Mouse (Mus musculus): ENCODE results near the gene Stox1.
"Not testable (repeated sequence)": the region's sequence is repeated elsewhere in the genome, so short reads cannot be mapped to it uniquely, and the experiment has no call there.

The Stox1 gene

GRCm38 (mm10) chr10:62725771-62726687 lies at the start of gene Stox1:
Stox1 (minus strand) TSS chr10:62726128.
- CTCF ChIA-PET, result no interaction called here

- CTCF ChIA-PET, result no interaction called here
Measured at GRCm38 (mm10) chr10:62750781-62751180, 24.9 kb upstream of the Stox1 start.

- CTCF ChIA-PET, result interaction anchor here (0.6 kb wide), 2 partner anchors 30 to 349 kb away, joined by 3 to 4 read pairs; no protein-coding TSS in a partner anchor
Measured at GRCm38 (mm10) chr10:62739961-62740737, 14.2 kb upstream of the Stox1 start.

- CTCF ChIA-PET, result no interaction called here
Measured at GRCm38 (mm10) chr10:62736965-62737688, 11.2 kb upstream of the Stox1 start.

- CTCF ChIA-PET, result no interaction called here
Measured at GRCm38 (mm10) chr10:62730826-62731225, 4.9 kb upstream of the Stox1 start.

GRCm38 (mm10) chr10:62724936-62725335 lies 992 bp downstream of the Stox1 start:
- CTCF ChIA-PET, result interaction anchor here (0.6 to 0.7 kb wide), 2 partner anchors 18 to 83 kb away, joined by 6 to 11 read pairs; no protein-coding TSS in a partner anchor

- CTCF ChIA-PET, result no interaction called here
Measured at GRCm38 (mm10) chr10:62722701-62723100, 3.2 kb downstream of the Stox1 start.

- CTCF ChIA-PET, result not testable (repeated sequence)
Measured at GRCm38 (mm10) chr10:62720574-62720973, 5.4 kb downstream of the Stox1 start.

- CTCF ChIA-PET, result interaction anchor here (0.5 kb wide), 1 partner anchor 40 kb away, joined by 11 read pairs; no protein-coding TSS in a partner anchor
Measured at GRCm38 (mm10) chr10:62713457-62713856, 12.5 kb downstream of the Stox1 start.

- CTCF ChIA-PET, result interaction anchor here (0.6 kb wide), 1 partner anchor 531 kb away, joined by 3 read pairs; no protein-coding TSS in a partner anchor
Measured at GRCm38 (mm10) chr10:62703579-62703978, 22.3 kb downstream of the Stox1 start.

- CTCF ChIA-PET, result no interaction called here
Measured at GRCm38 (mm10) chr10:62702436-62702835, 23.5 kb downstream of the Stox1 start.

- CTCF ChIA-PET, result no interaction called here
Measured at GRCm38 (mm10) chr10:62692771-62693170, 33.2 kb downstream of the Stox1 start.

GRCm38 (mm10) chr10:62692244-62692643 lies 33.7 kb downstream of the Stox1 start:
- CTCF ChIA-PET, result no interaction called here

GRCm38 (mm10) chr10:62687032-62687674 lies 38.8 kb downstream of the Stox1 start:
- CTCF ChIA-PET, result interaction anchor here (0.5 to 0.6 kb wide), 2 partner anchors 119 to 230 kb away, joined by 3 to 4 read pairs; no protein-coding TSS in a partner anchor

- CTCF ChIA-PET, result no interaction called here
Measured at GRCm38 (mm10) chr10:62683043-62683442, 42.9 kb downstream of the Stox1 start.

GRCm38 (mm10) chr10:62679833-62680232 lies 46.1 kb downstream of the Stox1 start:
- CTCF ChIA-PET, result no interaction called here

- CTCF ChIA-PET, result no interaction called here
Measured at GRCm38 (mm10) chr10:62677329-62677728, 48.6 kb downstream of the Stox1 start.

GRCm38 (mm10) chr10:62676196-62676595 lies 49.7 kb downstream of the Stox1 start:
- CTCF ChIA-PET, result no interaction called here

- CTCF ChIA-PET, result no interaction called here
Measured at GRCm38 (mm10) chr10:62672359-62672758, 53.6 kb downstream of the Stox1 start.

GRCm38 (mm10) chr10:62669245-62669644 lies 56.7 kb downstream of the Stox1 start:
- CTCF ChIA-PET, result interaction anchor here (0.5 to 1.1 kb wide), 2 partner anchors 11 to 631 kb away, joined by 3 to 7 read pairs; no protein-coding TSS in a partner anchor

- CTCF ChIA-PET, result no interaction called here
Measured at GRCm38 (mm10) chr10:62668463-62668862, 57.5 kb downstream of the Stox1 start.
